Mouse (Mus musculus) forebrain, embryonic 12.5 days (tissue): Measurements from ENCODE around the gene Mfrp. TPM values are rescaled to one million over a fixed set of nuclear protein-coding genes. Genes with fewer than 3 reads are reported as not detected.

ENCODE experiments used
- ATAC-seq: fragments of 200-750 bp; cut with Nextera tagmentation; 2 replicates; pipeline ENCODE4 v1.8.0; 2017; ENCODE audit warnings: moderate TSS enrichment; ENCODE audit not compliant: low FRiP score
- H3K27ac ChIP-seq: fragments of 300-500 bp; sonication (generic); 2 replicates; pipeline ENCODE4 v1.5.1; 2016; ENCODE audit warnings: mild to moderate bottlenecking
- H3K27me3 ChIP-seq: fragments of 300-500 bp; sonication (generic); 2 replicates; pipeline ENCODE4 v1.6.1; 2016; ENCODE audit warnings: mild to moderate bottlenecking
- H3K36me3 ChIP-seq: fragments of 300-500 bp; sonication (generic); replicated peaks from 2 replicates; pipeline ENCODE4 v1.6.1; 2016; ENCODE audit warnings: mild to moderate bottlenecking
- H3K4me1 ChIP-seq: fragments of 300-500 bp; sonication (generic); 2 replicates; pipeline ENCODE4 v1.6.1; 2016
- H3K4me2 ChIP-seq: fragments of 300-500 bp; sonication (generic); 2 replicates; pipeline ENCODE4 v1.6.1; 2016; ENCODE audit warnings: mild to moderate bottlenecking, moderate library complexity
- H3K4me3 ChIP-seq: fragments of 300-500 bp; sonication (generic); replicated peaks from 2 replicates; pipeline ENCODE4 v1.5.1; 2016; ENCODE audit warnings: mild to moderate bottlenecking
- H3K9ac ChIP-seq: fragments of 300-500 bp; sonication (generic); 2 replicates; pipeline ENCODE4 v1.6.1; 2016; ENCODE audit warnings: mild to moderate bottlenecking
- H3K9me3 ChIP-seq: fragments of 300-500 bp; sonication (generic); 2 replicates; pipeline ENCODE4 v1.6.1; 2016
- WGBS: fragments of 180-500 bp; shearing (Covaris S2); methylation state at CpG from one replicate; pipeline ENCODE4 v1.1.7; 2016; 5-methylcytosine and 5-hydroxymethylcytosine counted together
- polyA plus RNA-seq: library from polyadenylated mRNA; unstranded; fragments of >200 nt; fragmentation: Nextera tagmentation; extraction: Ambion mirVana; gene quantifications from 2 replicates; pipeline ENCODE4 v1.2.1, GENCODE M21; 2016

The Mfrp gene
- 0.27 and 0.33 TPM in 2 replicates for polyA plus RNA-seq

DNA sequence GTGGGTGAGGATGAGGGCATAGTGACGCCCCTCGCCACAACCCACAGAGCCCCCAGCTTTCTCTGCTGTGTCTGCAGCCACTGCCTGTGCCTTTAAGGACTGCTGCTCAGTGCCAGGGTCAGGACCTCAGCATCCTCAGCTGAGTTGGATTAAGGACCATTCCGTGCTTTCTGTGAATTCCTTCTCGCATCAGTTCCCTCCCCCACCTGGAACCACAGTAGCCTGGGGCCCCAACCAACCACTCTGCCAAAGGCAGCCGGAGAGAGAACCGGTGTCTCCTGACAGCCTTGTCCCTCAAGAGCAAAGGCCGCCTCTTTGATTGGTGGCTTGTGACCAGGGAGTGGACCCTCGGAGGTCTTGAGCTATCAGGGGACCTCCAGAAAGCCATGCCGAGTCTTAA lies at the start of gene Mfrp:
TSS of gene Mfrp (plus strand) at position 240 of the 400 bp plus-strand sequence.
- H3K27ac ChIP-seq, result no peak within 1 kb of the TSS
- peaks cover 17% of the 10 kb centered on the region for H3K4me1 ChIP-seq
- no peaks in the 10 kb centered on the region for H3K27me3 ChIP-seq
- 54% methylated on average over 9 of the region's 9 CpGs for WGBS
- H3K9ac ChIP-seq, result no peak within 1 kb of the TSS
- no peaks in the 10 kb centered on the region for H3K9me3 ChIP-seq
- peaks cover 25% of the 10 kb centered on the region for H3K36me3 ChIP-seq
- no peak for ATAC-seq
- no peak within 1 kb of the TSS for H3K4me3 ChIP-seq
- no peak within 1 kb of the TSS for H3K4me2 ChIP-seq

DNA sequence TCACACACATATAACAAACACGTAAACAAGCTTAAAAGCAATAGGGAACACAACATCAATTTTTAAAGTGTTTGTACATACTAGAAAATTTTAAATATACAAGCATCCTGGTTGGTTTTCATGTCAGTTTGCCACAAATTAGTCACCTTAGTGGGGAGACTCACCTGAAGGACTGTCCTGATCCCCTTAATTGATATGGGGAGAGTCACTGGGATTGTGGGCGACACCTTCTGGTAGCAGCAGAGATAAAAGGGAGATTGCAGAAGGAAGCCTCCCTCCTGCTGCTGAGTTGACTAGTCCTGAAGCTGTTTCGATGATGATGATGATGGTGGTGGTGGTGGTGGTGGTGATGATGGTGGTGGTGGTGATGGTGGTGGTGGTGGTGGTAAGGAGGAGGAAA lies 48.7 kb upstream of the Mfrp start:
- no peak overlapping the region for H3K9ac ChIP-seq
- ATAC-seq, result no peak
- H3K9me3 ChIP-seq, result 0 out of 2 replicates have a peak, but pooled peaks cover 3% of the 10 kb centered on the region
- WGBS, result 59% methylated on average over 3 of the region's 3 CpGs
- no peak overlapping the region for H3K4me2 ChIP-seq
- H3K4me1 ChIP-seq, result no peaks in the 10 kb centered on the region
- no peaks in the 10 kb centered on the region for H3K27me3 ChIP-seq
- H3K36me3 ChIP-seq, result no peaks in the 10 kb centered on the region
- no peak overlapping the region for H3K4me3 ChIP-seq
- H3K27ac ChIP-seq, result no peak overlapping the region

DNA sequence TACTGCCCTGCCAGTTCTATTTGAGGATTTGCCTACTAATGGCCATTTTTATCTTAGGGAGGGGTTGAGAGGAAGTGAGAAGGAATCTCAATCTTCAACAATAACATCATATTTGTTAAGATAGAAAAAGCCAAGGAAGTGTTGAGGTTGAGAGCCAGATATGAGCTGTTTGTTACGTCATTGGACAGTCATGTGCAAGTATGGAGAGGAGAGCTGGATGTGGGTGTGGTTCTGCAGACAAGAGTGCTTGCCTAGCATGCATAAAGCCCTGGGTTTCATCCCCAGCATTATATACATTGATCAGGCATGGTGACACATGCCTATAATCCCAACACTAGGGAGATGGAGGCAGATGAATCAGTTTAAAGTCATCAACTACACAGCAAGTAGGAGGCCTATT lies 47.6 kb upstream of the Mfrp start:
- Histone ChIP-seq H3K4me2 (no peak overlapping the region), H3K9ac (no peak overlapping the region), H3K9me3 (0 out of 2 replicates have a peak, but pooled peaks cover 3% of the 10 kb centered on the region), H3K4me3 (no peak overlapping the region), H3K27ac (no peak overlapping the region), H3K4me1 (no peaks in the 10 kb centered on the region), H3K27me3 (0 out of 2 replicates have a peak, but pooled peaks cover 9% of the 10 kb centered on the region), H3K36me3 (no peaks in the 10 kb centered on the region)
- no peak for ATAC-seq
- 68% methylated on average over 1 of the region's 1 CpGs for WGBS

DNA sequence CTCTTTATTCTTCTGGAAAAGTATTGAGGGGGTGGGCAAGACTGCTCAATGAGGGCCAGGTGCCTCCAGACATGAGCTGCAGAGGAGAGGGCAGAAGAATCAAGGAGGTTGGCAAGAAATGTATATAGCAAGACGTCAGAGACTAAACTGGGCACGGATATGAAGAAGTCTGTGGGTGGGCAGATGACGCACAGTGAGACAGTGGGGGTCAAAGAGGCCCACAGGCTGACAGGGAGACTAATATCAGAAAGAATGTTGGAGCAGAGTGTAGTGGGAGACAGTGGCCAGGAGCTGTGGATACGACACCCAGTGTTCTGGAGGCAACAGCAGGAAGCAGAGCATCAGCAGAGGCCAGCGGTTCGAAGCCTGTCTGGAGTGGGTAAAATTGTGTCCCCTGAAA lies 42.9 kb upstream of the Mfrp start:
- Histone ChIP-seq H3K9me3 (0 out of 2 replicates have a peak, but pooled peaks cover 3% of the 10 kb centered on the region), H3K4me3 (no peak overlapping the region), H3K27me3 (0 out of 2 replicates have a peak, but pooled peaks cover 16% of the 10 kb centered on the region), H3K9ac (no peak overlapping the region), H3K4me1 (no peaks in the 10 kb centered on the region), H3K27ac (no peak overlapping the region), H3K4me2 (no peak overlapping the region), H3K36me3 (no peaks in the 10 kb centered on the region)
- WGBS, result 89% methylated on average over 6 of the region's 6 CpGs
- ATAC-seq, result no peak

DNA sequence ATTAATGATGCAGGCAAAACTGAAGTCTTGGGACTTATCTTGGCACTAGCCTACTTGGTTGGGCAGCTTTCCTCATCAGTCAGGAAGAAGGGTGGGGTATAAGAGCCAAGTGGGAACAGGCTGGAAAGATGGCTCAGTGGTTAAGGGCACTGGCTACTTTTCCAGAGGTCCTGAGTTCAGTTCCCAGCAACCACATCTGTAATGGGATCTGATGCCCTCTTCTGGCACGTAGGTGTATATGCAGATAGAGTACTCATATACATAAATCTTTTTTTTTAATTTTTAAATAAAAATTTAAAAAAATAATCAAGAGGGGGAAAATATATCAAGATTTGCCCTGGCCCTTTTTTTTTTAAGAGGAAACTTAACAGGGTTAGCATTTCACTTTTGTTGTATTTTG lies 36.4 kb upstream of the Mfrp start:
- no peaks in the 10 kb centered on the region for H3K36me3 ChIP-seq
- no peaks in the 10 kb centered on the region for H3K9me3 ChIP-seq
- H3K4me2 ChIP-seq, result no peak overlapping the region
- H3K4me3 ChIP-seq, result no peak overlapping the region
- no peak for ATAC-seq
- no peak overlapping the region for H3K27ac ChIP-seq
- H3K27me3 ChIP-seq, result peaks cover 6% of the 10 kb centered on the region
- 42% methylated on average over 1 of the region's 1 CpGs for WGBS
- peaks cover 14% of the 10 kb centered on the region for H3K4me1 ChIP-seq
- H3K9ac ChIP-seq, result no peak overlapping the region

DNA sequence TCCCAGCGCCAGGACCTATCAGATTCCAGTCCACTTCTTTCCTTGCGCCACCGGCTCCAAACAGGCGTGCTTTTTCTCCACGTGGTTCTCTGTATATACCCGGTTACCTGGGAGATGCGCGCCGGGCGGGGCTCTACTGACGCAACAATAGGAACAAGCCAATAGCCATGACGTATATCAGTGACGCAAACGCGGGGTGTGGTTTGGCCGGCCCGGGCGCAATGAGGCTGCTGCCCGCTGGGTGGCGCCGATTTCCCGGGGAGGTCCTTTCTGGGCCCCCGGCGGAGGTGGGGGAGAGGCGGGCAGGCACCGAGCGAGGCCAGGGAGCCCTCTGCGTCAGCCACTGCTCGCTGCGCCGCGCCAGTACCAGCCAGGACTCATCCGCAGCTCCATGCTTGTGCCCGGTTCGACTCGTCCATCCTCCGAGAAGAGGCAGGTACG lies 34.7 kb upstream of the Mfrp start, which contains the start of gene Usp2:
TSS of gene Usp2 (plus strand) at position 237 of the 441 bp plus-strand sequence.
- Histone ChIP-seq H3K36me3 (no peaks in the 10 kb centered on the region), H3K27me3 (peaks cover 7% of the 10 kb centered on the region), H3K4me3 (peak within 1 kb of the TSS; percentile 48), H3K27ac (no peak within 1 kb of the TSS), H3K9ac (peak within 1 kb of the TSS; percentile 45; the same call in 1 of the 2 replicates), H3K4me1 (peaks cover 30% of the 10 kb centered on the region), H3K9me3 (no peaks in the 10 kb centered on the region), H3K4me2 (peak within 1 kb of the TSS; percentile 87)
- ATAC-seq, result peak; percentile 98
- under 1% methylated on average over 38 of the region's 38 CpGs for WGBS

DNA sequence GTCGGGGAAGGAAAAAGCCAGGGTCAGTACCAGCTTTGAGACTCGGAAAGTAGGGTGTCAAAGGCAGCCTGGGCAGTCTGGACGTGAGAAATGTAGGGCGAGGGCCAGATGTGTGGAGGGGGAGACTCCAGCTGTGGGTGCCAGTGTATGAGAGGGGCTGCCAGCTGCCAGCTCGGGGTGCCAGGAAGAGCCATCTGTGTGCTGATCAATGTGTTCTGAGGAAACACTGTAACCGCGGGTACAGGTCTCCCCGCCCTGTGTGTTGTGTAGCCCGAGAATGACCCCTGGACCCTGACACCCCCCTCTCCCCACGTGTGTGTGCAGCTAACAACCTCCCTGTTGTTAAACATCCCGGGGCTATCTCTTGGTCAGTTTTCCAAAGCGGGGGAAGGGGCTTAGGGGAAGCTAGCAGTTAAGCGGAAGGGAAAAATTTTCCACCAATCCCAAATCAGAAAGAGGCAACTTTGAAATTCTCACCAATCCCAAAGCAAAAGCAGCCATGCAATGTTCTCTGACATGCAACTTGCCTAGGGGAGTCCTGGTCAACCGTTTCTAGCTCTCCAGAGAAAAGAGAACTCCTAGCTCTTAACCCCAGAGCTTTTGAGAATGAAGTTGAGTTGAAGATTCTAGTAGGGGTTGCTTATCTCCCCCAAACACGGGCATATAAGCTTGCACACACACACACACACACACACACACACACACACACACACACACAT lies 34.1 kb upstream of the Mfrp start:
- peak overlapping the region; percentile 48 for H3K4me3 ChIP-seq
- H3K36me3 ChIP-seq, result no peaks in the 10 kb centered on the region
- H3K27ac ChIP-seq, result no peak overlapping the region
- peaks cover 36% of the 10 kb centered on the region for H3K4me1 ChIP-seq
- ATAC-seq, result no peak; the same call in 1 of the 2 replicates
- peaks cover 7% of the 10 kb centered on the region for H3K27me3 ChIP-seq
- WGBS, result 8% methylated on average over 15 of the region's 15 CpGs
- no peaks in the 10 kb centered on the region for H3K9me3 ChIP-seq
- H3K9ac ChIP-seq, result peak overlapping the region; percentile 45; the same call in 1 of the 2 replicates
- H3K4me2 ChIP-seq, result peak overlapping the region; percentile 87

DNA sequence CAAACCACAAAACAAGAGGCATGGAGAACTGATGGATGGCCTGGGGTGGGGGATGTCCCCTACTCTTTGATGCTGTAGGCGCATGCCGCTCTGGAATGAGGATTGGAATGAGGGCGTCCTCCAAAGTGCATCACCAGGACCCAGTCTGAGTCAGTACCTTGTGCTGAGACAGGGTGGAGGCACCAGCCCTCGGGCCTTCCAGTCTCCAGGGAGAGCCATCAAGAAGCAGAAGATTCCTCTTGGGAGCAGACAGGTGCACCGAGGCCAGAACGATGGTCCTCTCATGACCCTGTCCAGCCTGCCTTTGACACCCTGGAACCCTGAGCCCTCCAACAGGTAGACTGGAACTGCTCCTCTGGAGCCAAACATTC lies 33.6 kb upstream of the Mfrp start:
- H3K4me1 ChIP-seq, result peaks cover 42% of the 10 kb centered on the region
- H3K27ac ChIP-seq, result no peak overlapping the region
- peak overlapping the region; percentile 87 for H3K4me2 ChIP-seq
- H3K9ac ChIP-seq, result no peak overlapping the region
- peaks cover 7% of the 10 kb centered on the region for H3K27me3 ChIP-seq
- no peaks in the 10 kb centered on the region for H3K9me3 ChIP-seq
- 81% methylated on average over 6 of the region's 6 CpGs for WGBS
- no peak for ATAC-seq
- H3K4me3 ChIP-seq, result no peak overlapping the region
- H3K36me3 ChIP-seq, result no peaks in the 10 kb centered on the region

DNA sequence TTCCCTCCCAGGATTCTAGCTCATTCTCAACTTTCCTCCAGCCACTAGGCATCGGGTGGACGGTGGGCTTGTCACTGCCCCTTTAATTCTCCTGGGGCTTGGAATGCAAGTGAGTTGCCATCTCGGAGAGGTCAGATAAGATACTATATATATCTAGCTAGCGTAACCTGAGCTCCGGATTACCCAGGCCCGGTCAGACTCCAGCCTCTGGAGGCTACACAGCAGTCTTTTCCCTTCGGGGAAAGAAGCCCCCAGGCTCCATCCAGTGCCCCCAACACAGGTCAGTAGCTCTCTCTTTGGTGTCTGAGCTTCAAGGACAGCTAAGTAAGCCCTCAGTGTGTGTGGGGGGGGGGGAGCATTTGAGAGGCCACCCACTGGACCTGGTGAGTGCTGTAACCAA lies 32.3 kb upstream of the Mfrp start:
- H3K36me3 ChIP-seq, result no peaks in the 10 kb centered on the region
- H3K9me3 ChIP-seq, result no peaks in the 10 kb centered on the region
- H3K27me3 ChIP-seq, result peaks cover 7% of the 10 kb centered on the region
- H3K4me2 ChIP-seq, result no peak overlapping the region
- H3K27ac ChIP-seq, result no peak overlapping the region
- peaks cover 50% of the 10 kb centered on the region for H3K4me1 ChIP-seq
- no peak overlapping the region for H3K4me3 ChIP-seq
- H3K9ac ChIP-seq, result no peak overlapping the region
- no peak for ATAC-seq
- WGBS, result 27% methylated on average over 7 of the region's 7 CpGs

DNA sequence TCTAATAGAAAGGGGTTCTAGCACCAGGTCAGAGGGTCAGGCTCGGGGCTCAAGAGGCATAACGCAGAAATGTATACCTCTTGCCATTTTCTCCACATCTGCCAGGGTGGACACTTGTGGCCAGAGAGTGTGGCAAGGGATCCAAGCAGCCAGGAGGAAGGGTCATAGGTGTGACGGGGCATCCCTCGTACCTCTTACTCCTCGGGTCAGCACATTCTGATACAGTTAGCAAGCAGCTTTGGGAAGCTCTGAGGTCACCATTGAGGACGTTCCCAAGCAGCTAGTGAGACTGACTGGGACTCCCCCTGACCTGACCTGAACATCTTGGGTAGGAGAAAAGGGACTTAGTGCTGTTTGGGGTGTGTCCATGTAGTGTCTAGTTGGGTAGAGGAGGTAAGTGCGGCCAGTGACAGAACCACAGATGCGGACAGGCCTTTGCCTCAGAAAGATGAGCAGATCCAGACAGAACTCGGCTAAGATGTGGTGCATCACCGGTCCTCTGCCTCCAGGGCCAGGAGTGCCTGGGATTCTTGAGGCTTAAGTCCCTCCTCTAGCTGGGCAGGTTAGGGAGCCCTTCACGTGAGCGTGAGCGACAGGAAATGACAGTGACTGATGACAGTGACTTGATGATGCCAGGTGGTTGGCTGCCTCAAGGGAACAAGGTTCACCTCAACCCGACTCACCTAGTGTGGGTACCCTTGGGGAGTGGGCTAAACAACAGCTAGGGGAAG lies 31.3 kb upstream of the Mfrp start:
- ATAC-seq, result no peak
- H3K4me1 ChIP-seq, result peaks cover 52% of the 10 kb centered on the region
- H3K27me3 ChIP-seq, result peaks cover 13% of the 10 kb centered on the region
- no peak overlapping the region for H3K27ac ChIP-seq
- H3K36me3 ChIP-seq, result no peaks in the 10 kb centered on the region
- no peaks in the 10 kb centered on the region for H3K9me3 ChIP-seq
- no peak overlapping the region for H3K4me3 ChIP-seq
- no peak overlapping the region for H3K4me2 ChIP-seq
- no peak overlapping the region for H3K9ac ChIP-seq
- 77% methylated on average over 14 of the region's 14 CpGs for WGBS

DNA sequence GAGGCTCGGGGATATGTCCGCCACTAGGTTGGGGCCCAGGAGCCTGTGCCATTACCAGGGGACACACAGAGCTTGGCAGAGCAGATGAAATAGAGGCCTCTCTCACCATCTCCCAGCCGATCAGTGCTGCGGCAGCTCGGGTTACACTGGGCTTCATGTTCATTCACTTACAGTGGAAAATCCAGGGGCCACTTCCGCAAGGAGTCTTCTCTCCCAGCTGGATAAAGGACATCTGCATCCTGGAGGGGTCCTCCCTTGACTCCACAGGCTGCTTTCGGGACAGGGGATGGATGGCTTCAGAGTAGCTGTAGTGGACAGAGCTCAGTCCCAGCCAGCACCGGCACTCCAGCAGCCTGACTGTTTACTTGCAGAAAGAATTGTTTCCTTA lies 30.7 kb upstream of the Mfrp start:
- WGBS, result 49% methylated on average over 8 of the region's 8 CpGs
- Histone ChIP-seq H3K27me3 (peaks cover 16% of the 10 kb centered on the region), H3K4me3 (no peak overlapping the region), H3K9me3 (no peaks in the 10 kb centered on the region), H3K27ac (no peak overlapping the region), H3K36me3 (no peaks in the 10 kb centered on the region), H3K4me1 (peaks cover 55% of the 10 kb centered on the region), H3K4me2 (no peak overlapping the region), H3K9ac (no peak overlapping the region; the same call in 1 of the 2 replicates)
- ATAC-seq, result no peak

DNA sequence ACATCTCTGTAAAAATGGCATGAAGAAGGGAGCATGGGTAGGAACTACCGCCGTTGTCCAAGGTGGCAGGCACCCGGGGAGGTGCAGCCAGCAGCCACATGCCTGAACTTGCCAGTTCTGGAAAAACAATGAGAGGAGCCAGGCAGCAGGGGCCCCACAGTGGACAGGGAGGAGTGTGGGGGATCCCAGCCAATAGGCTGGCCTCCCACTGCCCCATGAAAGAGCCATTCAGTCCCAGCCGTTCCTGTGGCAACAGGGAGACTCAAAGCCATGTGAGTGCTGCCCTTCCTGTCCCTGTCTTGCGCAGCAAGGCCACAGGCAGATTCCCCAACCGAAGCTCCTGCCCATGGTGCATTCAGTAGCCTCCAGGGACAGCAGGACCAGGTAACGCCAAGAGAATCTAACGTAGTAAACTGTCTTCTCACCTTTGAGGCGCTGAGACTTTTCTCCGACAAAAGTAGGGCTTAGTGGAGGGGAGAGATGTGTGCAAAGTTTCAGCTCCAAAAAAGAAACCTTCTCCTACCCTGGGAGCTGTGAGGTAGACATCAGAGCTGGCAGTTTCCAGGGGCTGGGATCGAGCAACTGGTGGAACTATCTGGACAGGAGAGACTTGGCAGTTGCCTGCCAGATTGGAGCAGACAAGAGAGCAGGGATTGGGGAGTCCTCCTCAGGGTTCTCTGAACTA lies 29.5 kb upstream of the Mfrp start:
- H3K36me3 ChIP-seq, result no peaks in the 10 kb centered on the region
- peak overlapping the region; percentile 33 for H3K4me2 ChIP-seq
- H3K27ac ChIP-seq, result peak overlapping the region; percentile 80
- 15% methylated on average over 11 of the region's 11 CpGs for WGBS
- H3K9me3 ChIP-seq, result no peaks in the 10 kb centered on the region
- ATAC-seq, result peak; percentile 84
- H3K27me3 ChIP-seq, result peaks cover 16% of the 10 kb centered on the region
- peaks cover 57% of the 10 kb centered on the region for H3K4me1 ChIP-seq
- no peak overlapping the region for H3K4me3 ChIP-seq
- H3K9ac ChIP-seq, result peak overlapping the region; percentile 40; the same call in 1 of the 2 replicates
